Mouse (Mus musculus) cerebellum, adult 2 months (tissue): ENCODE results near the gene Wdr11.

Experiments
- CTCF ChIP-seq: fragments of 200-500 bp; IDR thresholded peaks from 2 replicates; pipeline ENCODE4 v1.5.1; 2011; ENCODE audit warnings: low read depth, mild to moderate bottlenecking, control low read depth, low read length, moderate library complexity, borderline replicate concordance; ENCODE audit not compliant: insufficient read depth
- POLR2A ChIP-seq: fragments of 200-500 bp; IDR thresholded peaks from 2 replicates; pipeline ENCODE4 v1.6.1; 2011; ENCODE audit warnings: low read length, control low read depth, borderline replicate concordance; ENCODE audit not compliant: insufficient read depth

DNA sequence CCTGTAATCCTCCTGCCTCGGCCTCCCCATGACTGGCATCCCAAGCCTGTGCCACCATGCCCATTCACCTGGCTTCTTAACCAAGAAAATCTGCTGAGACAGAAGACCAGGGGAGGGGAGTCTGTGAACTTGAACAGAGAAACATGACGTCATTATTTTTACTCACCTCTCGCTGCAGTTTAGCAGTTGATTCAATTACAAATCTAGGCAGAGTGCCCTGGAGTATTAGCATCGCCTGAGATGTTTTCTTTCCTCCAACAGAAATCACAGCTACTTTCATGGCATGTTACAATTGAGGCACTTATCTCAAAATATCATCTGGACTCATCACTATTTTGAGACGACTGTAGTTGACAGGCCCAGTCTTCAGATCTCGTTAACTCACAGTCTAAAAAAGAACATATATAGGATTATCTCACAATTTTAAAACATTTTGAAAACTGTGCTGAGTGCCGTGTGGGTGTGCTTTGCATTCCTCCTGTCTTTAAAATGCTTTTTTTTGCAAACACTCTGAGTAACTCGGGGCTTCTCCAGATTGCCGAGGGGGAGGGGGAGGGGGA lies 61.3 kb downstream of the Wdr11 start:
- TF ChIP-seq CTCF (no peak), POLR2A (no peak)
